Mouse (Mus musculus) lung, embryonic 15.5 days (tissue): Measurements from ENCODE around the gene Wdhd1. TPM values are rescaled to one million over a fixed set of nuclear protein-coding genes. Genes with fewer than 3 reads are reported as not detected.
"Not testable (repeated sequence)": the region's sequence is repeated elsewhere in the genome, so short reads cannot be mapped to it uniquely, and the experiment has no call there.

Experiments
- ATAC-seq: fragments of 200-750 bp; cut with Nextera tagmentation; 2 replicates; pipeline ENCODE4 v1.8.0; 2017; ENCODE audit warnings: moderate number of reproducible peaks, borderline replicate concordance; ENCODE audit not compliant: low FRiP score, low TSS enrichment; ENCODE audit errors: extremely low read depth
- H3K27ac ChIP-seq: fragments of 300-500 bp; sonication (generic); 2 replicates; pipeline ENCODE4 v1.5.1; 2015; ENCODE audit warnings: moderate library complexity, mild to moderate bottlenecking, inconsistent platforms
- H3K27me3 ChIP-seq: fragments of 300-500 bp; sonication (generic); 2 replicates; pipeline ENCODE4 v1.6.1; 2015; ENCODE audit warnings: inconsistent platforms
- H3K36me3 ChIP-seq: fragments of 300-500 bp; sonication (generic); 2 replicates; pipeline ENCODE4 v1.6.1; 2015; ENCODE audit warnings: inconsistent platforms
- H3K4me1 ChIP-seq: fragments of 300-500 bp; sonication (generic); 2 replicates; pipeline ENCODE4 v1.6.1; 2015; ENCODE audit warnings: inconsistent platforms
- H3K4me2 ChIP-seq: fragments of 300-500 bp; sonication (generic); 2 replicates; pipeline ENCODE4 v1.6.1; 2015; ENCODE audit warnings: inconsistent platforms, mild to moderate bottlenecking, moderate library complexity
- H3K4me3 ChIP-seq: fragments of 300-500 bp; sonication (generic); 2 replicates; pipeline ENCODE4 v1.5.1; 2015; ENCODE audit warnings: mild to moderate bottlenecking, inconsistent platforms
- H3K9ac ChIP-seq: fragments of 300-500 bp; sonication (generic); 2 replicates; pipeline ENCODE4 v1.6.1; 2015; ENCODE audit warnings: inconsistent platforms
- H3K9me3 ChIP-seq: fragments of 300-500 bp; sonication (generic); 2 replicates; pipeline ENCODE4 v1.6.1; 2016; ENCODE audit warnings: inconsistent platforms
- WGBS: fragments of 180-500 bp; shearing (Covaris S2); methylation state at CpG from one replicate; pipeline ENCODE4 v1.1.7; 2015; 5-methylcytosine and 5-hydroxymethylcytosine counted together
- polyA plus RNA-seq: library from polyadenylated mRNA; unstranded; fragments of >200 nt; fragmentation: Nextera tagmentation; extraction: Ambion mirVana; gene quantifications from 2 replicates; pipeline ENCODE4 v1.2.1, GENCODE M21; 2015

The Wdhd1 gene
- 34.7 and 38.3 TPM in 2 replicates for polyA plus RNA-seq

- WGBS, result under 1% methylated on average over 74 of the region's 77 CpGs
Measured at GRCm38 (mm10) chr14:47276637-47277393, at the start of gene Wdhd1, which contains the start of gene Socs4. Gene Wdhd1, minus strand, starts transcription at chr14:47276857. Gene Socs4, plus strand, starts transcription at chr14:47276931.

DNA sequence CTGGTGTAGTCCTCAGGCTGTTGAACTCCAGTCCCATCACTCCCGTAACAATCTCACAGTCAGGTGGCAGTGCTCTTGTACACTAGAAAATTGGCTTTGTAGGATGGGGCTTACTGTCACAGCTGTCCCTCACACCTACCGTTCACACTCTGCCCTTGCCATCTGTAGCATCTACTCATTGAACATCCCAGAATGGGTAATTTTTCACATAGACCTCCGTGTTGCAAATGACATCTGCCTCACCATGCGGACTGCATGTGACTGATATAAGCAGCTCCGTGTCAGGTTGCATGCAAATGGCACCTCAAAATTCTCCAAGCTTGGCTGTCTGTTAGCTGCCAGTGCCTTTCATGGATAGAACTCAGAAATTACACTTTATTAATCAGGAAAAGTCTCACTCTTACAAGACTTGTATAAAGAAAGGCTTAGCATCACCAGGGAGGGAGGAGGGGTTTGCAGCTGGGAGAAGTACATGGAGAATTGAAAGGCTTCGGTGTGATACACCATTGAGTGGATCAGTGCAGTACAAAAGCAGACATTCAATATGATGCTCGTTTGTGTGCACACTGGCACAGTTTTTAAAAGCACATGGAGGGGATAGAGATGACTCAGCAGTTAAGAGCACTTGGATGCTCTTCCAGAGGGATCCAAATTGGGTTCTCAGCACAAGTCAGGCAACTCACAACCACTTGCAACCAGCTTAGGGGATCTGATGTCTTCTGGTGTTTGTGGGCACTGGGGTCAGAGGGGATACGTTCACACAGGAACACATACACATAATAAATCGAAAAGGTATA is 49.5 kb upstream of the Wdhd1 start:
- no peak overlapping the region for H3K4me3 ChIP-seq
- no peaks in the 10 kb centered on the region for H3K9me3 ChIP-seq
- no peaks in the 10 kb centered on the region for H3K4me1 ChIP-seq
- peaks cover 16% of the 10 kb centered on the region; the same call in 1 of the 2 replicates for H3K36me3 ChIP-seq
- 76% methylated on average over 9 of the region's 9 CpGs for WGBS
- no peaks in the 10 kb centered on the region for H3K27me3 ChIP-seq
- H3K9ac ChIP-seq, result no peak overlapping the region
- no peak overlapping the region for H3K4me2 ChIP-seq
- no peak for ATAC-seq
- no peak overlapping the region for H3K27ac ChIP-seq

More at GRCm38 (mm10) chr14:47276637-47277393, at the start of gene Wdhd1, which contains the start of gene Socs4:
- Histone ChIP-seq H3K36me3 (peaks cover 10% of the 10 kb centered on the region; the same call in 1 of the 2 replicates), H3K9me3 (no peaks in the 10 kb centered on the region), H3K27me3 (no peaks in the 10 kb centered on the region), H3K4me2 (peak within 1 kb of the TSS; percentile 69), H3K27ac (peak within 1 kb of the TSS; percentile 96), H3K4me3 (peak within 1 kb of the TSS; percentile 88), H3K9ac (peak within 1 kb of the TSS; percentile 83), H3K4me1 (peaks cover 22% of the 10 kb centered on the region)
- ATAC-seq, result peak; percentile 98

DNA sequence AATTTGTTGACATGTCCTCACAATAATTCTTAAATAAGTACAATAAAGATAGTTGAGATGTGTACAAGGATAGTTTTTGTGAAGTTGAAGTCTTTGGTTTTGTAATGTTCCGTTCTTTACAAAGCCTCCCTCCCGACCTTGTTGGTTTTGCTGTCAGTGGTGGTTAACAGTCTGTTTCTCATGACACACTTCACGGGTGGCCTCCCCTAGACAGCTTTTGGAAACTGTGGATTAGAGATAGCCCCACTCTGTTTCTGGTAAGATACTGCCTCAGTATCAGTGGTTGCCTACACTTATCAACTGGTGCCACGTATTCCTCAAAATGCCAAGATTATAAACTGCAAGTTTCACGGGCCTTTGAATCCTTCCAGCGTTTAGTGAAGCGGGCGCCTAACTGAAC is 44.9 kb upstream of the Wdhd1 start:
- H3K27me3 ChIP-seq, ATAC-seq, H3K4me3 ChIP-seq, H3K4me1 ChIP-seq, H3K27ac ChIP-seq, H3K9me3 ChIP-seq, H3K9ac ChIP-seq, H3K4me2 ChIP-seq: not testable (repeated sequence)
- H3K36me3 ChIP-seq, result peaks cover 48% of the 10 kb centered on the region
- 92% methylated on average over 6 of the region's 8 CpGs for WGBS

- Histone ChIP-seq H3K27me3 (no peaks in the 10 kb centered on the region), H3K9ac (no peak overlapping the region), H3K27ac (no peak overlapping the region), H3K4me3 (no peak overlapping the region), H3K36me3 (peaks cover 61% of the 10 kb centered on the region), H3K9me3 (no peaks in the 10 kb centered on the region), H3K4me2 (no peak overlapping the region), H3K4me1 (no peaks in the 10 kb centered on the region)
- WGBS, result 84% methylated on average over 5 of the region's 5 CpGs
- ATAC-seq, result no peak
Measured at GRCm38 (mm10) chr14:47319362-47319761, 42.7 kb upstream of the Wdhd1 start.

DNA sequence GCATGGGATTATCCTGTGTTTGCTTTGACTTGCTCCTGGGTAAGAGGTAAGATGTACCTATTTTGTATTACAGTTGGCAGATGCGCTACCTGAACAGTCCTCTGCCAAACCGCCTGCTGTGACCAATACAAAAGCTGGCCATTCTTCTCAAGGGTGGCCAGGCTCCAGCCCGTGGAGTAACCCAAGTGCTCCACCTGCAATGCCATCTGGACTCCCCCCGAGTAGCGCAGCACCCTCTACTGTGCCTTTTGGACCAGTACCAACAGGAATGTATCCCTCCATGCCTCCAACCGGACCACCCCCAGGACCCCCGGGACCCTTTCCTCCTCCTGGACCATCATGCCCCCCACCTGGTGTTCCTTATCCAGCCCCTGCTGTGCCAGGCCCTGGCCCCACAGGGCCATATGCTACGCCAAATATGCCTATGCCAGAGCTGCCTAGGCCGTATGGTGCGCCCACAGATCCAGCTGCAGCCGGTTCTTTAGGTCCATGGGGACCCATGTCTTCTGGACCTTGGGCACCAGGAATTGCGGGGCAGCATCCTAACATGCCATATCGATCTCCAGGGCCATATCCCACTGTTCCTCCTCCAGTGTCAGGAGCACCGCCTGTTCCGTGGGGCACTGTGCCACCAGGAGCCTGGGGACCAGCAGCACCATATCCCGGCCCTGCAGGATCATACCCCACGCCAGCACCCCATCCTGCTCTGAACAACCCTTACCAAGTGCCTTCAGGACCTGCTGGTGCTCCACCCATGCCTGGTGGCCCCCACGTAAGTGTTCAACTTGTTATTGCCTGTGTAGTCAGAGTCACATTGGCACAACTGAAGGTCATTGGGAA is 33.9 kb upstream of the Wdhd1 start:
- Histone ChIP-seq H3K27ac (no peak overlapping the region), H3K4me1 (no peaks in the 10 kb centered on the region), H3K27me3 (no peaks in the 10 kb centered on the region), H3K36me3 (peaks cover 59% of the 10 kb centered on the region), H3K4me3 (no peak overlapping the region), H3K4me2 (no peak overlapping the region), H3K9me3 (no peaks in the 10 kb centered on the region), H3K9ac (no peak overlapping the region)
- 93% methylated on average over 18 of the region's 18 CpGs for WGBS
- no peak for ATAC-seq

- 82% methylated on average over 1 of the region's 1 CpGs for WGBS
- Histone ChIP-seq H3K27ac (no peak overlapping the region), H3K4me3 (no peak overlapping the region), H3K36me3 (peaks cover 46% of the 10 kb centered on the region), H3K9ac (no peak overlapping the region), H3K4me1 (no peaks in the 10 kb centered on the region), H3K4me2 (no peak overlapping the region), H3K27me3 (no peaks in the 10 kb centered on the region), H3K9me3 (no peaks in the 10 kb centered on the region)
- no peak for ATAC-seq
Measured at GRCm38 (mm10) chr14:47309061-47309460, 32.4 kb upstream of the Wdhd1 start.

- no peak for ATAC-seq
- Histone ChIP-seq H3K9ac (no peak overlapping the region), H3K4me3 (no peak overlapping the region), H3K4me1 (no peaks in the 10 kb centered on the region), H3K36me3 (peaks cover 35% of the 10 kb centered on the region), H3K9me3 (no peaks in the 10 kb centered on the region), H3K27ac (no peak overlapping the region), H3K27me3 (no peaks in the 10 kb centered on the region), H3K4me2 (no peak overlapping the region)
- WGBS, result 75% methylated on average over 3 of the region's 3 CpGs
Measured at GRCm38 (mm10) chr14:47307669-47308068, 31.0 kb upstream of the Wdhd1 start.

- Histone ChIP-seq H3K4me3 (no peak overlapping the region), H3K4me1 (no peaks in the 10 kb centered on the region), H3K9ac (no peak overlapping the region), H3K36me3 (peaks cover 22% of the 10 kb centered on the region), H3K27me3 (no peaks in the 10 kb centered on the region), H3K9me3 (no peaks in the 10 kb centered on the region), H3K4me2 (no peak overlapping the region), H3K27ac (no peak overlapping the region)
- no peak for ATAC-seq
- WGBS, result 67% methylated on average over 4 of the region's 4 CpGs
Measured at GRCm38 (mm10) chr14:47305933-47306332, 29.3 kb upstream of the Wdhd1 start.

DNA sequence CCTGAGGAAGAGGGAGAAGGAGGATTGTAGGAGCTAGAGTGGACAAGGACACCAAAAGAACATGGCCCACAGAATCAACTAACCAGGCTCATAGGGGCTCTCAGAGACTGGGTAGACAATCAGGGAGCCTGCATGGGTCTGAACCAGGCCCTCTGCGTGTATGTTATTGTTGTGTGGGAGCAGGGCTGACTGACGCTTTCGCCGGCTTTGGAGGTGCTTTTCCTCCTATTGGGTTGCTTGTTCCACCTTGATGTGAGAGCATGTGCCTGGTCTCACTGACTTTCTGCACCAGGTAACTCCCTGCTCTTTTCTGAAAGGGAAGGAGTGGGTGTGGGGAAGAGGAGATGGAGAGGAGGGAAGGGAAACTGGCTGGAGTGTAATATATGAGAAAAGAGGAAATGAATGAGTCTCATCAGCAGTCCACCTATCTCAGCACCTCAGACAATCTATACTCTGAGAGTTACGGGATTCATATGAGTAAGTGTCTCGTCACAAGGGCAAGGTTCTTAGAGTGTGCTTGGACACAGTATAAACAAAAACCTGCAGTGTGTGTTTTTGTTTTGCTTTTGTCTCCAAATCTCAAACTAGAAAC is 28.3 kb upstream of the Wdhd1 start:
- WGBS, result 82% methylated on average over 6 of the region's 6 CpGs
- H3K9me3 ChIP-seq, result no peaks in the 10 kb centered on the region

GRCm38 (mm10) chr14:47302885-47303680 is 26.4 kb upstream of the Wdhd1 start:
- no peak overlapping the region for H3K9ac ChIP-seq
- H3K9me3 ChIP-seq, result no peaks in the 10 kb centered on the region
- H3K27me3 ChIP-seq, result no peaks in the 10 kb centered on the region
- ATAC-seq, result no peak
- H3K36me3 ChIP-seq, result peaks cover 5% of the 10 kb centered on the region; the same call in 1 of the 2 replicates
- H3K27ac ChIP-seq, result no peak overlapping the region
- 72% methylated on average over 14 of the region's 14 CpGs for WGBS
- no peak overlapping the region for H3K4me3 ChIP-seq
- peaks cover 11% of the 10 kb centered on the region for H3K4me1 ChIP-seq
- no peak overlapping the region for H3K4me2 ChIP-seq

More for the DNA sequence above, 28.3 kb upstream of the Wdhd1 start:
- H3K4me3 ChIP-seq, result no peak overlapping the region
- peaks cover 12% of the 10 kb centered on the region for H3K36me3 ChIP-seq
- H3K9ac ChIP-seq, result no peak overlapping the region
- H3K4me1 ChIP-seq, result peaks cover 4% of the 10 kb centered on the region
- H3K4me2 ChIP-seq, result no peak overlapping the region
- no peaks in the 10 kb centered on the region for H3K27me3 ChIP-seq
- no peak overlapping the region for H3K27ac ChIP-seq
- no peak for ATAC-seq
